Mouse (Mus musculus) thymus, postnatal 14 days (tissue): ENCODE data around the gene Wt1.

Experiments used
- DNase-seq: peaks from one replicate; pipeline ENCODE4 v3.0.0; 2021

Gene Wt1

DNA sequence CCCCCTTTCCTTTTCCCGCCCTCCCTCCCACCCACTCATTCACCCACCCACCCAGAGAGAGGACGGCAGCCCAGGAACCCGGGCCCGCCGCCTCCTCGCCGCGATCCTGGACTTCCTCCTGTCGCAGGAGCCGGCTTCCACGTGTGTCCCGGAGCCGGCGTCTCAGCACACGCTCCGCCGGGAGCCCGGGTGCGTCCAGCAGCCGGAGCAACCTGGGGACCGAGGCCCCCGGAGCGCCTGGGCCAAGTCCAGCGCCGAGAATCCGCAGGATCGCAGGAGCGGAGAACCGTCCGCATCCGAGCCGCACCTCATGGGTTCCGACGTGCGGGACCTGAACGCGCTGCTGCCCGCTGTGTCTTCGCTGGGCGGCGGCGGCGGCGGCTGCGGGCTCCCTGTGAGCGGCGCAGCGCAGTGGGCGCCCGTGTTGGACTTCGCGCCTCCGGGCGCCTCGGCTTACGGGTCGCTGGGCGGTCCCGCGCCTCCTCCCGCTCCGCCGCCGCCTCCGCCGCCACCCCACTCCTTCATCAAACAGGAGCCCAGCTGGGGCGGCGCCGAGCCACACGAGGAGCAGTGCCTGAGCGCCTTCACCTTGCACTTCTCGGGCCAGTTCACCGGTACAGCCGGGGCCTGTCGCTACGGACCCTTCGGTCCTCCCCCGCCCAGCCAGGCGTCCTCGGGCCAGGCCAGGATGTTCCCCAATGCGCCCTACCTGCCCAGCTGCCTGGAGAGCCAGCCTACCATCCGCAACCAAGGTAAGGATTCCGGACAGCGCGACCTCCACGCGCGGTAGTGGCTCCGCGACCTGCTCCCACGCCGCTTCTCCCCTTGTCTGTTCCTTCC lies 582 bp downstream of the Wt1 start:
- no peak for DNase-seq

DNA sequence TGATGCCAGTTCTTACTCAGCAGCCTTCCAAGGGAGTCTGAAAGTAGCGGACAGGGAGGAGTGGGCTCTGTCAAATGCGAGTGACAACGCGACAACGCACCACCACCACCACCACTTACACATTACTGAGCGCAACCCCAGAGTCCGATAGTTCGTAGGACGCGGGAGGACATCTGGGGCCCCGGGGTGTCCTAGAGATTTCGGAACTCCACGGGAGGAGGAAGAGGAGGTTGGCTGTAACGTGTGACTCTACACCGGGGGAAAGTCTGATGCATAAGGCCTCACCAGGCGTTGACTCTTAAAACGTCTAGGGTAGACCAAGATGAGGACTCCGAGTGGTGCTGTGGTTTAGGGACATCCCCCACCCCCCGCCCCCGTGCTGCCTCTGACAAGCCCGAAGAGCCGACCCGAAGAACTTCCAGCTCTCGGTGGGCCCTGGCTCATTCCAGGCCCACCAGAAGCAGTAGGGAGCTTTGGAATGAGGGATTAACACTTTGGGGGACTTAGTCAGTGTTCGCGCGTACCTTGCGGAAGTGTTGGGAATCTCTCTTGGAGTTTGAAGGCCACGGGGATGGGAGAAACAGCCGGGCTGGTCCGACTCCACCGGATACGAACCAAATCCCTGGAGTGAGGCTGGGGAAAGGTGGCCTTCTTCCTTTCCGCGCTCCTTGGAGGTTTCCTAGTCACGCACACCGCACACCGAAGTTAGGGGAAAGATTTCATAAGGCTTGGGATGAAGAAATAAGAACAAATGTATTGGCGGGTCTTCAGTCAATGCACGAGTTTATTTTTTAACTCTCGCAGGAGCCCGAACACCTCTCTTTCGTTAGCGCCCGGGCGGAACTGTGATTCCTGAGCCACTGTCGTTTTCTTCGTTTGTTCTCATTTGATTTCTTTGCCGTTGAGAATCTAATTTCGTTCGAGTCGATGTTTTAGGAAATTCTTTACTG lies 1.5 kb downstream of the Wt1 start:
- no peak for DNase-seq

GRCm38 (mm10) chr2:105128564-105128963 lies 2.2 kb downstream of the Wt1 start:
- DNase-seq = no peak

DNA sequence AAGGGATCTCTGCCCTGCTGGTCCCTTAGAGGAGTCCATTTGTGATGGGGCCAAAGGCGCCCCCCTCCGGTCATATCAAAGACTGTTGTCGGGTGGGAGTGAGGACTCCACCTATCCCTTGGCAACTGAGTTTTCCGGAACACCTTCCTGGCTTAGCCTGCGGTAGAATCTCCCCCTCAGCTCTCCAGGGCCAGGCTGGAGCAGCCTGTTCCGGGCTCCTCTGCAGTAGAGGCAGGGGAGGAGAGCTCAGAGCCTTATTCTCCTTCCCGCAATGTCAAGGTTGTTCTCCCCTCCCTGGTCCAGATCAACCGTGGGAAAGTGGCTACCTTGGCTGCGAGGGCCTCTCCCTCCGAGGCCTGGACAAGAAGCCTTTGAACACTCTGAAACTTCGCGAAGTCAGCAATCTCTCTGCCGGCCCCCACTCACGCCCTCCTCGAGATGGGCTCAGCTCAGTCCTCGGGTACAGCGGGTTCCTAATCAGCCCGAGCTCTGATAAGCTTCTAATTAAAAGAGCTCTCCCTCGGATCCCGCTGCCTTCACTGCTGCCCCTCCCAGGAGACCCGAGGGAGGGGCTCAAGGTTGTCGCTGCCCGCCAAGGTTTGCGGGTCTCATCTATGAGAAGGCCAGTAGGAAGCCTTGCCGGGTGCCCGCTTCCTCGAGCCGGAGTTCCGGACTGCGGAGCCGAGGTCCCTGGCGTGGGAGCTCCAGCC lies 4.2 kb downstream of the Wt1 start:
- no peak for DNase-seq

- DNase-seq = no peak
These were observed 4.9 kb downstream of the Wt1 start for GRCm38 (mm10) chr2:105131061-105131810.

DNA sequence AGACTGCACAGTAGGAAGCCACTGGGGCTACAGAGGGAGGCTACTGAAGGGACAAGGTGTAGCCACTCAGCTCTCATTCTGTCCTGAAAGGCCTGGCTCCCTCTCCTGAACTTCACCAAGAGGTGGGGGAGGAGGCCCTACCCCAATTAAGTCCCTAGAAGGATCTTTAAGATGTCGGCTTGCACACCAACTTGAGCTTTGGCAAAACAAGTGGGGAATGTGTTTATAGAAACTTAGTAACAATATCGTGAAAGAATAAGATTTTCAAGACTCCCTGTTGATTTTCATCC lies 5.4 kb downstream of the Wt1 start:
- no peak for DNase-seq

- no peak for DNase-seq
These were observed 6.0 kb downstream of the Wt1 start for GRCm38 (mm10) chr2:105132300-105132699.

- no peak for DNase-seq
These were observed 6.8 kb downstream of the Wt1 start for GRCm38 (mm10) chr2:105132933-105133795.

GRCm38 (mm10) chr2:105134296-105134695 lies 8.0 kb downstream of the Wt1 start:
- no peak for DNase-seq

DNA sequence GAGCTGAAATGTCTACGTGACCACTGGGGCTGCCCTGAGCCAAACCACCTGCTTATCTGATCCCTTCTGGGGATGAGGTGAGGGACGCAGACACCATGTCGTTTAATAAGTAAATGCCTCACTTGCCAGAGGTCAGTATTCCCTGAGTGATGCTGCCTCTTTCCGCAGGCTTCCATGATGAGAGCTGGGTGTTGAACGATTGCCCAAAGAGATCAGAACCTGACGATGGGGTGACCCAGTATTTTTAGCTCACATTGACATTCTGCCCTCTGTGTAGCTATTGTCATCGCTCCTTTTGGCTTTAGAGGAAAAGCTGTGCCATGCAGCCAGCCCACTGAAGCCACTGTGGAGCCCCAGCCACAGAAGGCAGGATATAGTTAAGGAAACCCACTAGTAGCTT lies 13.1 kb downstream of the Wt1 start:
- no peak for DNase-seq

- no peak for DNase-seq
These were observed 15.0 kb downstream of the Wt1 start for GRCm38 (mm10) chr2:105141371-105141770.

GRCm38 (mm10) chr2:105143731-105144130 lies 17.4 kb downstream of the Wt1 start:
- DNase-seq = no peak

DNA sequence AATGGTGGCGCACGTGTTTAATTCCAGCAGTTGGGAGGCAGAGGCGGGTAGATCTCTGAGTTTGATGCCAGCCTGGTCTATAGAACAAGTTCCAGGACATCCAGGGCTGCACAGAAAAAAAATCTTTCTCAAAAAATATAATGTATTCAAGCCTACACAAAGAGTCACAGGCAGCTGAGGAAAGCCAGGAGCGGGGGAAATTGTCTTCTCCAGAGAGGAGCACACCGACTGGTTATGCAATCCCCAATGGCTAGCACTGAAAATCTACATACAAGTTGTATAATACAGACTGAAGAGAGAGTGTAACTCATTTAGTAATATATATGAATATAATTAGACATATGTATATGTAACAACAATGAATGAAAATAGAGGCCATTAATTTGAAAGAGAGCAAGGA lies 25.2 kb downstream of the Wt1 start:
- no peak for DNase-seq

GRCm38 (mm10) chr2:105153046-105153445 lies 26.7 kb downstream of the Wt1 start:
- no peak for DNase-seq

DNA sequence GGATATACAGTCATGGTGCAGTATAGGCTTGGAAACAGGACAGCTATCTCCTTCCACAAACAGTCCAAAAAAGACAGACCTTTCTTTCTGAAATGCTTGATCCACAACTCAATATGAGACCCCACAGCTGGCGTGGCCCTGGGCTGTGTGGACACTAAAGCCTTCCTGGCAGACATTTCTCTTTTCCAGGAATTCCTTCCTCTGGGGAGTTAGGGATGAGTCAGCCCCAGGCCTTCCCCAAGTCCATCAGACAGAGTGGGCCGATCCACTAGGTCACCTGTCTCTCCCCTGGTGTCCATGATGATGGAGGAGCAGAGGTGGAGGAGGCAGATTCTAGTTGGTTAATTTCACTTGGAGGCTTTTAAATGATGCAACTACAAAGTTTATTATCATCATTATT lies 34.6 kb downstream of the Wt1 start:
- no peak for DNase-seq

DNA sequence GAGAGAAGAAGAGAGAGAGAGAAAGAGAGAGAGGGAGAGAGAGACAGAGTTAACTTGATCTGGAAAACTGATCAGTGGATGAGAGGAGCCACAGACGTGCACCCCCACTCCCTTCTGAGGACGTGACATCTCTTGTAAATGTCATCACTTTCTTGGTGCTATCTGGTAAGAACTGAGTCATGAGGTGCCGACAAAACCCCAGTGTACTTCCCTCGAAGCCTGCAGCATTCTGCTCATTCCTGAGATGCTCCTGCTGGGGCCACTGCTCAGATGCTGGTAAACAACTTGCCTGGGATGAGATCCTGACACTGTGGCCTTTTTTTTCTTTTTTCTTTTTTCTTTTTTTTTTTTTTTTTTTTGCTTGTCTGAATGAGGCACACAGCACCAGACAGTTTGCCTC lies 36.4 kb downstream of the Wt1 start:
- DNase-seq = no peak

DNA sequence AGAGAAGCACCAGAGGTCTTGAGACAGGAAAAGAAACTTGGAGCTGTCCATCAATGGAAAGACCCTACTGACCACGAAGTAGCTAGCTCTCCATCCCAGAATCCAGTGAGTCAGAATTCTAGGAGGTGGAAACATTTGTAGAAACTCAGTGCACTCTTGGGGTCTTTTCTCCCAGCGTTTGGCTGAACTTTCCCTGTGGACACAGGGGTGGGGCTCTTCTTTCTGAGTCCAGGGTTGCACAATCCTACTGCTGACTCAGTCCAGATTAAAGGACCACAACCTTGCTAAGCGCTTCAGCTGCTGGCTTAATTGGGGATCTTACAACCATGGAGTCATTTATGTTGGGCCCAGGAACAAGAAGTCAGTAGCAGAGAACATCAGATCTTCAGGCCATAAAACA lies 41.8 kb downstream of the Wt1 start:
- DNase-seq = no peak

GRCm38 (mm10) chr2:105174254-105174653 lies 47.9 kb downstream of the Wt1 start:
- no peak for DNase-seq

- no peak for DNase-seq
These were observed 52.5 kb downstream of the Wt1 start for GRCm38 (mm10) chr2:105178871-105179270.

DNA sequence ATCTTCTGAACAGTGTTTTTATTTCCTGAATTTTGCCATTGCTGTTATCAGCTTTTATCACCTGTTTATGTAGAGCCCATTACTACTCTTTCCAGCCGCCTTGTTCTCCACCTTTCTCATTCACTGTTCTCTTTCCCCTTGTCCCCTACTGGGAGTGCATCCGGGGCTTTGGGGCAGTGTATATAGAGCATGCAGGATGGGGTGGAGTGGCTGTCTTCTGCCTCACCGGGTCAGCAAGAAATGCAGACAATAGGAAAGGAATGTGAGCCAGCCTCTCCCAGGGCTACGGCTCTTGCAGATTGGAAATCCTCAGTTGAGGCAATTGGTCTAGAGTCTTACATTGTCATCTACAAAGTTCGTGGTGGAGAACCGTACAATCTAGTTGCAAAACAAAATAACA lies 56.2 kb downstream of the Wt1 start:
- no peak for DNase-seq

DNA sequence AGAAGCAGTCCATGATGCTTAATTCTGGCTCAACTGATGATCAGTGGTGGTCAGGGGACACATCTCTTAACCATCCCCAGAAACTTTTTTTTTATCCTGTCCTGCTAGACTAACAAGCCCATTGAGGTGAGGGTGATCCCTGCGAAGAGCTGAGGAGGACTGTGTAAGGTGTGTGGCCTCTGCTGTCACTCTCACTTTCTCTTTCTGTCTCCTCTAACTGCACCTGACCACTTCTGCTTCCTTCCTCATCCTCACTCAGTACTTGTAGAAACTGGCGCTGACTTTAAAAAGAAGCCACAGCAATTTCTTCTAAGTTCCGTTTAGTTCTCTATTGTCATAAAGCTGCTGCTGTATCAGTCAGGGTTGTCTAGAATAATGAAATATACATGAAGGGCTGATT lies 58.8 kb downstream of the Wt1 start:
- no peak for DNase-seq
